Mouse (Mus musculus) kidney, embryonic 16.5 days (tissue): ENCODE data around the gene Rpusd3. TPM values are rescaled to one million over a fixed set of nuclear protein-coding genes. Genes with fewer than 3 reads are reported as not detected.

Experiments
- ATAC-seq: fragments of 200-750 bp; cut with Nextera tagmentation; 2 replicates; pipeline ENCODE4 v1.8.0; 2017; ENCODE audit warnings: moderate TSS enrichment; ENCODE audit not compliant: low FRiP score, low TSS enrichment
- H3K27ac ChIP-seq: fragments of 300-500 bp; sonication (generic); 2 replicates; pipeline ENCODE4 v1.5.1; 2014; ENCODE audit warnings: low read length
- H3K27me3 ChIP-seq: fragments of 300-500 bp; sonication (generic); 2 replicates; pipeline ENCODE4 v1.6.1; 2014; ENCODE audit warnings: low read length, control low read depth, mixed read lengths; ENCODE audit not compliant: insufficient read depth
- H3K36me3 ChIP-seq: fragments of 300-500 bp; sonication (generic); 2 replicates; pipeline ENCODE4 v1.6.1; 2014; ENCODE audit warnings: low read length, control low read depth, mixed read lengths; ENCODE audit not compliant: insufficient read depth
- H3K4me1 ChIP-seq: fragments of 300-500 bp; sonication (generic); 2 replicates; pipeline ENCODE4 v1.6.1; 2014; ENCODE audit warnings: low read length, control low read depth, mixed read lengths; ENCODE audit not compliant: insufficient read depth
- H3K4me2 ChIP-seq: fragments of 300-500 bp; sonication (generic); replicated peaks from 2 replicates; pipeline ENCODE4 v1.6.1; 2014; ENCODE audit warnings: low read depth, low read length
- H3K4me3 ChIP-seq: fragments of 300-500 bp; sonication (generic); 2 replicates; pipeline ENCODE4 v1.5.1; 2014; ENCODE audit warnings: mild to moderate bottlenecking, low read length
- H3K9ac ChIP-seq: fragments of 300-500 bp; sonication (generic); replicated peaks from 2 replicates; pipeline ENCODE4 v1.6.1; 2014; ENCODE audit warnings: low read length
- H3K9me3 ChIP-seq: fragments of 300-500 bp; sonication (generic); 2 replicates; pipeline ENCODE4 v1.6.1; 2016; ENCODE audit warnings: low read length, control low read depth
- WGBS: fragments of 180-500 bp; shearing (Covaris S2); extraction: QIAGEN DNeasy Blood & Tissue Kit; methylation state at CpG from one replicate; pipeline ENCODE4 v1.1.7; 2014; 5-methylcytosine and 5-hydroxymethylcytosine counted together
- polyA plus RNA-seq: library from polyadenylated mRNA; unstranded; fragments of >200 nt; fragmentation: Nextera tagmentation; extraction: Ambion mirVana; gene quantifications from 2 replicates; pipeline ENCODE4 v1.2.1, GENCODE M21; 2015

Gene Rpusd3
- polyA plus RNA-seq, 1 experiment from 2014 or later: 31.7 TPM

DNA sequence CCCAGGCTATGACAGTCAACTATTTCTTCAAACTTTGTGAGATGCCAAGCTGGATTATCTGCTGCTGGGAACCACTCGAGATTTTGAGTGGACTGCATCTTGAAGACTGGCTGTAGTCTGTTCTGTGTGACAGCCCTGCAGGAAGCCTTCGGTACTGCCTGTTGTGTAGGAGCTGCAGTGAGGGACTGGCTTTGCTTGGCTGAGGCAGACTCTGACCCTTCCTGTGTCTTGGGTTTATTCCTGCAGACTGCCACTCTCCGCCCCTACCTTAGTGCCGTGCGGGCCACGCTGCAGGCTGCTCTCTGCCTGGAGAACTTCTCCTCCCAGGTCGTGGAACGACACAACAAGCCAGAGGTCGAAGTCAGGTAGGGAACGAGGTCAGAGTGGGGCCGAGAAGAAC is 38.7 kb downstream of the Rpusd3 start:
- WGBS: 93% methylated on average over 11 of the region's 11 CpGs

DNA sequence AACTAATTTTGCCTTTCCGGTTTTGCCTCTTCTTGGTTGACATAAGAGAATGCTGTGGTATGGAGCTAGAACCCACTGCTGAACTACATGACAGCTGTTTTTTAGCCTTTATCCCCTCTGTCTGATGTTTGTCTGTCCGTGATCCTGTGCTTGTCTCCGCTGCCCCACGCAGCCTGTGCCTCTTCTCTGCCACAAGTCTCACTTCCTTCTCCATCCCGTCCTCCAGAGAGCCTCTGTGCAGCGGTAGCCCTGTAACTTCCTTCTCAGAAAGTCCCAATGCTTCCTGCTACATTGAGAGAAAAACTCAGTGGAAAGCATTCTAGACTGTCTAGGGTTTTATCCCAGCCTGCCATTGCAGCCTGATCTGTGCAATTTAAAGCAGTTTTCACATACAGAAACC is 39.9 kb downstream of the Rpusd3 start:
- WGBS: 77% methylated on average over 6 of the region's 6 CpGs
- no peak for ATAC-seq
- Histone ChIP-seq H3K4me1 (peaks cover 18% of the 10 kb centered on the region), H3K4me3 (peak overlapping the region; percentile 99), H3K9ac (peak overlapping the region; percentile 98), H3K27ac (no peak overlapping the region), H3K4me2 (peak overlapping the region; percentile 86), H3K9me3 (no peaks in the 10 kb centered on the region), H3K36me3 (peaks cover 43% of the 10 kb centered on the region), H3K27me3 (no peaks in the 10 kb centered on the region)

More for the DNA sequence above, 38.7 kb downstream of the Rpusd3 start:
- H3K4me1 ChIP-seq: peaks cover 18% of the 10 kb centered on the region
- H3K9me3 ChIP-seq: no peaks in the 10 kb centered on the region
- no peak overlapping the region for H3K4me2 ChIP-seq
- H3K27me3 ChIP-seq: no peaks in the 10 kb centered on the region
- no peak overlapping the region for H3K27ac ChIP-seq
- no peak overlapping the region for H3K4me3 ChIP-seq
- ATAC-seq: no peak
- no peak overlapping the region for H3K9ac ChIP-seq
- H3K36me3 ChIP-seq: peaks cover 44% of the 10 kb centered on the region

DNA sequence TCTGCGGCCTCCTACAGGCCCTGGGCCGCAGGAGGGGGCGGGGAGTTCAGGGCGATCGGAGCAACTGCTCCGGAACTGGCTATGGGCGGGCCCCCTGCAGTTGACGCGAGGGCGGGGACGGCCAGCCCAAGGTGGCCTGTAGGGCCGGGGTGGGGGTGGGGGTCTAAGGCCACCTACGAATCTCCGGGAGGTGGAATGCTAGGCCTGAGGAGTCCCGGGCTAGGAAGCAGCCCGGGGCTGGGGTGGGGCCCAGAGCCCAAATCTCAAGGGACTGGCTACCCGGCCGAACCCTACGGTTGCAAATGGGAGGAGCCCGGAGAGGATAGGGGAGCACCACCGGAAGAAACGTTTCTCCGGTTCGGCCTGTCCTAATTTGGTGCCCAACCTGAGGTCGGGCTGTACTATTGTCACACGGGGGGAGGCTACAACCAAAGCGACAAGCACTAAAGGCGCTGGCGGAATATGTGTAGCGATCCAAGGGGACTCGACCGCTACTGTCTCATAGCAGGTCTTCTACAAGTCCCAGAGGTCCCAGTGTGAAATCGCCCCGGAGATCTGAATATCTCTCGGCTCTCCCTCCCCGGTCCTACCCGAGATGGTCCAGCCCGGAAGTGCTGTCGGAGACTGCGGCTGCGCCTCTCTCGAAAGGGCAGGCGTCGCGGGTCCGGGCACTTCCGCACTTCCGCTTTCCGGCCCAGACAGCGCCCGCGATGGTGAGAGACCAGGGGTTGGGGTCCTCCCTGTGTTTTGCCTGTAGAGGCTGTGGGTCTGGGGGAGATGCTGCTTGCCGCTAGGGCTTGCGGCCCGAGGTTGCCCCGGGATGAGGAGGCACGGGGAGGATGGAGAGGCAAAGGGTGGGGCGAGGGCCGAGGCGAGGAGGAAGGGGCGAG is 41.4 kb downstream of the Rpusd3 start, which contains the start of the genes Tada3 and Arpc4:
Tada3 (minus strand) TSS at position 388 of the 890 bp plus-strand sequence.
Arpc4 (plus strand) TSS at position 620 of the 890 bp plus-strand sequence.
- H3K9me3 ChIP-seq: no peaks in the 10 kb centered on the region
- peaks cover 44% of the 10 kb centered on the region for H3K36me3 ChIP-seq
- peaks cover 18% of the 10 kb centered on the region for H3K4me1 ChIP-seq
- peak within 1 kb of the TSS; percentile 86 for H3K4me2 ChIP-seq
- peak within 1 kb of the TSS; percentile 98 for H3K27ac ChIP-seq
- under 1% methylated on average over 61 of the region's 61 CpGs for WGBS
- no peaks in the 10 kb centered on the region for H3K27me3 ChIP-seq
- peak within 1 kb of the TSS; percentile 98 for H3K9ac ChIP-seq
- peak within 1 kb of the TSS; percentile 99 for H3K4me3 ChIP-seq
- peak; percentile 97 for ATAC-seq

DNA sequence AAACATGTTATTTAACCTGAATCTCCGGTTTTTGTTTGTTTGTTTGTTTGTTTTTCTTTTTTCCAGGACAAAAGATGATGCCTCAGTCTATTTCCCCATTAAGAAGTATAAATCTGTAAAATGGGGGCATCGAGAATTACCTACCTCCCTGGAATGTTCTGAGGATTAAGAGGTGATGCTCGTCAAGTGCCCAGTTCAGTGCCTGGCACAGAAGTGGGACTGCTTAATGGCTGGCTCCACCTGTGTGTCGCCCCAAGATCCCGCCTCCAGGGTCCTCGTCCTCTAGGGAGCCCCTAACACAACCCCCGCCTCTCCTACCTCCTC is 42.0 kb downstream of the Rpusd3 start:
- peak overlapping the region; percentile 99 for H3K4me3 ChIP-seq
- H3K9ac ChIP-seq: peak overlapping the region; percentile 98
- peak overlapping the region; percentile 86 for H3K4me2 ChIP-seq
- peaks cover 18% of the 10 kb centered on the region for H3K4me1 ChIP-seq
- WGBS: 6% methylated on average over 7 of the region's 7 CpGs
- H3K27me3 ChIP-seq: no peaks in the 10 kb centered on the region
- peaks cover 47% of the 10 kb centered on the region for H3K36me3 ChIP-seq
- H3K9me3 ChIP-seq: no peaks in the 10 kb centered on the region
- ATAC-seq: no peak
- peak overlapping the region; percentile 98 for H3K27ac ChIP-seq

DNA sequence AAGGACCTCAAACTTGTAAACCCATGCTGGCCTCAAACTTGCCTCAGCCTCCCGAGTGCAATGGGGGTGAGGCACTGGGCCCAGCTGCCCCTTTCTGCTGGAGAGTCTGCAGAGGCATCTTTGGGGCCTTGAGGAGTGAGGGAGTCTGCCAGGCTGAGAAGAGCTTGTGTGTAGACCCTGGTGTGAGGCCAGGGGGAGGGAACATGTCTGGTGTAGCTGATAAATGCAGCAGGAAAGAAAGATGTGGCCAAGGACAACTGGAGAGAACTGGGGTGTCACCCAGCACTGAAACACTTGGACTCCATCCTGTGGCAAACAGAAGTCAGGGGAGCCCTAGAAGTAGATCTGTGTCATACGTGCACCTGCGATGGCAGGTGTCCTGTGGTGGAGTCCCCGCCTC is 45.6 kb downstream of the Rpusd3 start:
- Histone ChIP-seq H3K36me3 (peaks cover 56% of the 10 kb centered on the region), H3K9me3 (no peaks in the 10 kb centered on the region), H3K27ac (no peak overlapping the region), H3K4me1 (peaks cover 8% of the 10 kb centered on the region), H3K4me2 (no peak overlapping the region), H3K4me3 (no peak overlapping the region), H3K27me3 (no peaks in the 10 kb centered on the region), H3K9ac (no peak overlapping the region)
- WGBS: 96% methylated on average over 4 of the region's 4 CpGs
- no peak for ATAC-seq

DNA sequence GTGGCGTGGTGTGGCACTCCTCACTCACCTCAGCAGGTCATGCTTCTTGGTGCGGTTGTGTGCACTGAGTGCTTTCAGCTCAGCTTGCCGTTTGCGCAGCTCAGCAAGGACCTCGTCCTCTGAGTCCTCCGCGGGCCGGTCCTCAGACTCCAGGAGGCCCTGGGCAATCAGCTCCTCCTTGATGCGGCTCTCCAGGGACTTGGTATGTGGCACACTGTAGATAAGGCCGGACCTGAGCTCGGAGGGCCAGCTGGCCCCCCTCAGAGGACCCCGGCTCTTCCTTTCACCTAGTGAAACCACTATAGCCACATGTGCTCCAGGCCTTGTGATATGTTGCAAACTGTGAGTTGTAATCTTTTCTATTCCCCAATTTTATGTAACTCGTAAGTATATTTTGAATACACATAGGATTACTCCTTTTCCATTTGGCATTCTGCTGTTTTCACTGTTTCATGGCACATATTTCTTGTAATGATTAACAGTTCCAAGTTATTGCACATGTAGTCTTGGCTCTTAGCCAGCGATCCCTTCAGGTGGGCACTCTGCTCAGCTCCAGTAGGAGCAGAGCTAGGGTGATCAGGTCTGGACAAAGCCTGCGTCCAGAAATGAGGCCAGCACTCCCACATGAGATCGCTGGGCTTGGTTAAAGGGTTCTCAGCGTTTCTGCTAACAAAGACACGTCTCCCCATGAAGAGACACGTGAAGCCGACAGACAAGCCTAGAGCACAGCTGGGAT is 48.8 kb downstream of the Rpusd3 start:
- peaks cover 51% of the 10 kb centered on the region for H3K36me3 ChIP-seq

DNA sequence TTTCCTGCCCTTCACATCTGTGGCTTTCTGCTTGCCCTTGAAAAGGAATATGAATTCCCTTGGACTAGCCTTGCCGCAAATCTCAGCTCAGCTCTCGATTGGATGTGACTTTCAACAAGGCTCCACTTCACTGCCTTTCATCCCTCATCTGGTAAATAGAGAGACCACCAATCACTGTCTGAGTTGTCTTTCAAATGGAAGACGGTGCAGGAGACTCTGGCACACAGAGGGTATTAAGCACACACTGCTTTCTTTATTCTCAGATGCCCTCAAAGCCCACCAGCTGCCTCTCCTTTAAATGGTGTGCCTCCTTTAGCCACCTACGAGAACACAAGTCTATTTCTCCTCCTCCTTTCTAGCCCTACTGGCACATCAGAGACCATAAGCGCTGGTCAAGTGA is 50.6 kb downstream of the Rpusd3 start:
- Histone ChIP-seq H3K4me1 (no peaks in the 10 kb centered on the region), H3K27ac (peak overlapping the region; percentile 63), H3K36me3 (peaks cover 34% of the 10 kb centered on the region), H3K9me3 (no peaks in the 10 kb centered on the region), H3K9ac (no peak overlapping the region), H3K4me2 (no peak overlapping the region), H3K4me3 (no peak overlapping the region), H3K27me3 (no peaks in the 10 kb centered on the region)
- WGBS: 87% methylated on average over 5 of the region's 5 CpGs
- ATAC-seq: no peak

More for the DNA sequence above, 48.8 kb downstream of the Rpusd3 start:
- Histone ChIP-seq H3K9ac (no peak overlapping the region), H3K4me3 (no peak overlapping the region), H3K27ac (peak overlapping the region; percentile 73), H3K4me2 (no peak overlapping the region), H3K9me3 (no peaks in the 10 kb centered on the region), H3K27me3 (no peaks in the 10 kb centered on the region), H3K4me1 (no peaks in the 10 kb centered on the region)
- ATAC-seq: peak; percentile 74
- WGBS: 80% methylated on average over 20 of the region's 20 CpGs

DNA sequence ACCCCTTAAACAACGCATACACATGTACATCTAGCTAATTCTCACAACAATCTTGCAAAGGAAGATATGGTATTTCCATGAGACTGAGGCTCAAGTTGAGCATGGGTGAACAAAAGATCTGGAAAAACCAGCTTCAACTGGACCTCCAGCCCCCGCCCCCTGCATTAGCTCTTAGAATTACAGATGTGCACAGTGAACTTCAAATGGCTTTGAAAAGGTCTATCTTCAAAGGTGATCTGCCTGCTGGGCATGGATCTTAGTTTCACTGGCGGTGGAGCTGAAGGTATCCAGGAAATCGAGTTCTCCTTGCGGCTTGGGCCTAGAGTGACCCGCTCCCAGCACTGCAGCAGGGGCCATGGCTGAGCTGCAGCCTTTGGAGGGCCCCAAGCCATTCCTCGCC is 51.0 kb downstream of the Rpusd3 start:
- Histone ChIP-seq H3K4me1 (no peaks in the 10 kb centered on the region), H3K4me3 (no peak overlapping the region), H3K9ac (no peak overlapping the region), H3K9me3 (no peaks in the 10 kb centered on the region), H3K4me2 (no peak overlapping the region), H3K36me3 (peaks cover 31% of the 10 kb centered on the region), H3K27me3 (no peaks in the 10 kb centered on the region), H3K27ac (peak overlapping the region; percentile 63)
- no peak for ATAC-seq
- 82% methylated on average over 7 of the region's 7 CpGs for WGBS

DNA sequence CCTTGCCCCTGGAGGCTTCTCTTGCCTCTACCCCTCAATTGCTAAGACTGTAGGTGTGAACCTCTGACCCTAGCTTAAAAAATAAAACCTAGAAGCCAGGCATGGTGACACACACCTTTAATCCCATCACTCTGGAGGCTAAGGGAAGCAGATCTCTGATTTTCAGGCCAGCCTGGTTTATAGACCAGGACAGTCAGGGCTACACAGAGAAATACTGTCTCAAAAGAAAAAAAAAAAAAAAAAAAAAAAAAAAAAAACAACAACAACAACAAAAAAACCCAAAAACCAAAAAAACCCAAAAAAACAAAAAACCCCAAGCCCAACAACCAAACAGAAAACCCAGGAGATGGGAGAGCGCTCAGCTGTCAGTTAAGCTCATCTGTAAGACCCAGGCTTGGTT is 51.6 kb downstream of the Rpusd3 start:
- Histone ChIP-seq H3K4me3 (no peak overlapping the region), H3K27me3 (no peaks in the 10 kb centered on the region), H3K36me3 (peaks cover 31% of the 10 kb centered on the region), H3K9ac (no peak overlapping the region), H3K4me2 (no peak overlapping the region), H3K9me3 (no peaks in the 10 kb centered on the region), H3K4me1 (no peaks in the 10 kb centered on the region), H3K27ac (peak overlapping the region; percentile 63)
- ATAC-seq: no peak
- WGBS: 95% methylated on average over 1 of the region's 1 CpGs

DNA sequence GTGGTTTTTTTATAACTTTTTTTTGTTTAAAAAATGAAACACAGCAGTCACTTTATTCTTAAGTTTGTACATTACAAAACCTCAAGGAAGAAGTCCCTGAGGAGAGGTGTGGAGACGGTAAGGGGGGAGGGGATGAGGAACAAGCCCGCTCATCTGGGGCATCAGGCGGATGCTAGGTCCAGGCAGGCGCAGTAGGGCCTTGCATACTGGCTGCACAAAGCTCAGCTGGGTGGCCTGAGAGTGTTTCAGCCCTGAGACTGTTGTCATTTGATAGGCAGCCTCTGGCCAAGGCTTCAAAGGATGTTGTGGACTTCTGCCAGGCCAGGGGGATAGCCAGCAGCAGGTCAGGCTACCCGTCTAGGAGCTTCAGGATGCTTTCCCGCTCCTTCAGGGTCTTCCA is 52.5 kb downstream of the Rpusd3 start:
- WGBS: 86% methylated on average over 6 of the region's 6 CpGs
- H3K9ac ChIP-seq: no peak overlapping the region
- no peak for ATAC-seq
- no peak overlapping the region for H3K4me2 ChIP-seq
- H3K27me3 ChIP-seq: no peaks in the 10 kb centered on the region
- H3K9me3 ChIP-seq: no peaks in the 10 kb centered on the region
- no peak overlapping the region for H3K4me3 ChIP-seq
- H3K4me1 ChIP-seq: no peaks in the 10 kb centered on the region
- H3K36me3 ChIP-seq: peaks cover 23% of the 10 kb centered on the region
- no peak overlapping the region for H3K27ac ChIP-seq
